In the genomic region with DNA sequence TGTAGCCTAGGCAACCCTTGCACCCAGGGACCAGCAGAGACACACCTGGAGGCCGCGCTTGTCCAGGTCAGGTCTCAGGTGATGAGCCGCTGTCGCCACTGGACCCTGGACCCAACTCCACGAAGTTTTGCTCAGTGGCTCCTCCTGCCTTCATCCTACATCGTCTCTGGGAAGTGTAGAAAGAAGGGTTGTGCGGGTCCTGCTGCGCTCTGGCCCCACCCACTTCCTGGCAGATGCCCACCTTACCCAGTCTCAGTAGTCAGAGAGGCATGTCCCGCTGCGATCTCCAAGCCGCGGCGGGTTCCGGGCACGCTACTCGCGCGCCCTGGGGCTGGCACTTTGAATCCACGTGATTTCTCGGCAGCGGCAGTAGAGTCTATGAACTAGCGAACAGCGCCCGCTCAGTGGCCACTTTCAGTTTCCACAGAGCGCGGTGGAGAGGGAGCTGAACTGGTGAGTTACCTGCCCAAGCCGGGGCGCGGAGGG, we compare ENCODE assay signal across 7 mouse cellular contexts. TPM values are rescaled to one million over a fixed set of nuclear protein-coding genes. Genes with fewer than 3 reads are reported as not detected.
DNase-seq lines count a peak whose midpoint lies in the region; ATAC-seq and TF ChIP-seq lines count a peak whose summit lies in the region.

A gene (plus strand): TSS at position 376 of the 486 bp plus-strand sequence.

- H3K27me3 ChIP-seq in embryonic facial prominence, embryonic 14.5 days (replicated peaks; ENCODE audit: control insufficient read depth, insufficient read depth, low read length), result peaks cover 7% of the 10 kb centered on the region
- 0 out of 2 replicates have a peak, but pooled peaks cover 7% of the 10 kb centered on the region for H3K27me3 ChIP-seq in limb, embryonic 14.5 days (ENCODE audit: control insufficient read depth, insufficient read depth, low read length)
- peaks cover 12% of the 10 kb centered on the region for H3K27me3 ChIP-seq in midbrain, embryonic 16.5 days (ENCODE audit: control insufficient read depth, insufficient read depth, low read depth, low read length)
- H3K27me3 ChIP-seq in spleen, adult 2 months (ENCODE audit: control insufficient read depth, insufficient read depth, low read length), result no peaks in the 10 kb centered on the region

- H3K27ac ChIP-seq in embryonic facial prominence, embryonic 14.5 days (replicated peaks; ENCODE audit: low read depth, low read length), result no peak within 1 kb of the TSS
- no peak within 1 kb of the TSS for H3K27ac ChIP-seq in limb, embryonic 14.5 days (replicated peaks; ENCODE audit: low read depth, low read length)
- H3K27ac ChIP-seq in midbrain, embryonic 16.5 days (ENCODE audit: low read length), result no peak within 1 kb of the TSS
- H3K27ac ChIP-seq in spleen, adult 2 months (ENCODE audit: insufficient read depth, low read length), result peak within 1 kb of the TSS; percentile 76

- TF ChIP-seq POLR2A in limb, embryonic 14.5 days (IDR thresholded peaks at IDR 0.05; ENCODE audit: borderline replicate concordance, extremely low read depth, insufficient read depth, insufficient read length), result no peak
- TF ChIP-seq POLR2A in spleen, adult 2 months (IDR thresholded peaks at IDR 0.05; ENCODE audit: low read depth, low read length), result peak; percentile 39; the same call in 1 of the 2 replicates

- ATAC-seq in embryonic facial prominence, embryonic 14.5 days (ENCODE audit: low read depth), result peak; percentile 50; the same call in 1 of the 2 replicates
- no peak for ATAC-seq in limb, embryonic 14.5 days (ENCODE audit: low FRiP score, low read depth)
- peak; percentile 17; the same call in 1 of the 2 replicates for ATAC-seq in midbrain, embryonic 16.5 days

- WGBS in embryonic facial prominence, embryonic 14.5 days, result 2% methylated on average over 29 of the region's 29 CpGs
- under 1% methylated on average over 29 of the region's 29 CpGs for WGBS in limb, embryonic 14.5 days
- 3% methylated on average over 28 of the region's 29 CpGs for WGBS in midbrain, embryonic 16.5 days
- WGBS in spleen, adult 2 months, result under 1% methylated on average over 29 of the region's 29 CpGs

- H3K9me3 ChIP-seq in embryonic facial prominence, embryonic 14.5 days (ENCODE audit: control insufficient read depth, low read length), result no peaks in the 10 kb centered on the region
- H3K9me3 ChIP-seq in limb, embryonic 14.5 days (ENCODE audit: control insufficient read depth, low read length), result no peaks in the 10 kb centered on the region
- no peaks in the 10 kb centered on the region for H3K9me3 ChIP-seq in midbrain, embryonic 16.5 days (replicated peaks; ENCODE audit: control insufficient read depth, low read length, poor library complexity, severe bottlenecking)

- TF ChIP-seq CTCF in spleen, adult 2 months (IDR thresholded peaks at IDR 0.05; ENCODE audit: extremely low read depth, insufficient read depth, insufficient read length, insufficient replicate concordance), result no peak

- peak; percentile 83 for DNase-seq in adrenal gland, postnatal 10 days
- DNase-seq in embryonic facial prominence, embryonic 14.5 days (ENCODE audit: low spot score), result peak; percentile 72
- peak; percentile 75 for DNase-seq in heart, adult 8-10 months (ENCODE audit: low spot score)
- DNase-seq in kidney, adult 9 months, result peak; percentile 78
- peak; percentile 27 for DNase-seq in limb, embryonic 14.5 days (ENCODE audit: low spot score)
- DNase-seq in spleen, adult 2 months (ENCODE audit: low read depth in 1 of 2, low spot score in 2 of 2), result peak; percentile 73 to 88

- peak within 1 kb of the TSS; percentile 43; the same call in 1 of the 2 replicates for H3K9ac ChIP-seq in embryonic facial prominence, embryonic 14.5 days (ENCODE audit: low read depth, low read length)
- H3K9ac ChIP-seq in limb, embryonic 14.5 days (ENCODE audit: low read depth, low read length, severe bottlenecking), result peak within 1 kb of the TSS; percentile 49
- peak within 1 kb of the TSS; percentile 47 for H3K9ac ChIP-seq in midbrain, embryonic 16.5 days (ENCODE audit: low read depth, low read length)

- peaks cover 3% of the 10 kb centered on the region; the same call in 1 of the 2 replicates for H3K4me1 ChIP-seq in embryonic facial prominence, embryonic 14.5 days (ENCODE audit: control insufficient read depth, insufficient read depth, low read length)
- no peaks in the 10 kb centered on the region for H3K4me1 ChIP-seq in limb, embryonic 14.5 days (ENCODE audit: control insufficient read depth, insufficient read depth, low read length)
- peaks cover 4% of the 10 kb centered on the region; the same call in 1 of the 2 replicates for H3K4me1 ChIP-seq in midbrain, embryonic 16.5 days (ENCODE audit: control insufficient read depth, insufficient read depth, low read length)
- H3K4me1 ChIP-seq in spleen, adult 2 months (ENCODE audit: control insufficient read depth, insufficient read depth, insufficient read length), result peaks cover 24% of the 10 kb centered on the region; the same call in 1 of the 2 replicates

- H3K4me3 ChIP-seq in embryonic facial prominence, embryonic 14.5 days (ENCODE audit: low read depth, low read length), result peak within 1 kb of the TSS; percentile 47
- H3K4me3 ChIP-seq in limb, embryonic 14.5 days (replicated peaks; ENCODE audit: low read length), result peak within 1 kb of the TSS; percentile 35
- peak within 1 kb of the TSS; percentile 43 for H3K4me3 ChIP-seq in midbrain, embryonic 16.5 days (ENCODE audit: low read depth, low read length)
- peak within 1 kb of the TSS; percentile 64 for H3K4me3 ChIP-seq in spleen, adult 2 months (ENCODE audit: extremely low read depth, insufficient read depth, insufficient read length)

- peak within 1 kb of the TSS; percentile 89 for H3K4me2 ChIP-seq in embryonic facial prominence, embryonic 14.5 days (ENCODE audit: low read depth, low read length)
- H3K4me2 ChIP-seq in limb, embryonic 14.5 days (replicated peaks; ENCODE audit: low read depth, low read length, severe bottlenecking), result peak within 1 kb of the TSS; percentile 62
- H3K4me2 ChIP-seq in midbrain, embryonic 16.5 days (ENCODE audit: low read length), result peak within 1 kb of the TSS; percentile 94

- no peaks in the 10 kb centered on the region for H3K36me3 ChIP-seq in embryonic facial prominence, embryonic 14.5 days (ENCODE audit: control insufficient read depth, insufficient read depth, low read length)
- no peaks in the 10 kb centered on the region for H3K36me3 ChIP-seq in limb, embryonic 14.5 days (ENCODE audit: control insufficient read depth, insufficient read depth, low read length)
- H3K36me3 ChIP-seq in midbrain, embryonic 16.5 days (ENCODE audit: control insufficient read depth, insufficient read depth, low read length), result no peaks in the 10 kb centered on the region
- H3K36me3 ChIP-seq in spleen, adult 2 months (ENCODE audit: control insufficient read depth, insufficient read depth, low read length), result no peaks in the 10 kb centered on the region

RNA-seq across cellular contexts. Expression of the gene that starts here (rescaled TPM):
- total RNA-seq in adrenal gland, postnatal 10 days (2021), result 1 to 10 TPM; 2.8 TPM
- 0.39 and 0.42 TPM in 2 replicates for polyA plus RNA-seq in embryonic facial prominence, embryonic 14.5 days (2014; fragmentation: Nextera tagmentation; extraction: Ambion mirVana)
- total RNA-seq in heart, adult 8-10 months (2022), result 1 to 10 TPM; 1.7 to 3.1 (median 2.0) TPM
- polyA plus RNA-seq in limb, embryonic 14.5 days (2012; rRNA removed), result 0.28 and 0.35 TPM in 2 replicates
- 0.23 and 0.48 TPM in 2 replicates for polyA plus RNA-seq in limb, embryonic 14.5 days (2014; fragmentation: Nextera tagmentation; extraction: Ambion mirVana)
- polyA plus RNA-seq in midbrain, embryonic 16.5 days (2015; fragmentation: Nextera tagmentation; extraction: Ambion mirVana), result 0.49 and 0.77 TPM in 2 replicates
- polyA plus RNA-seq in spleen, adult 2 months (2012; rRNA removed), result 47.3 and 58.1 TPM in 2 replicates

Comparison
In these comparisons a context has a peak if more than half of its experiments do, and no peak if none do; other contexts are left out.
1. RNA of the gene that starts here (polyA plus RNA-seq): 47.3 to 58.1 TPM in spleen, adult 2 months; 0.49 to 0.77 TPM in midbrain, embryonic 16.5 days, 0.39 to 0.42 TPM in embryonic facial prominence, embryonic 14.5 days and 0.23 to 0.48 TPM in limb, embryonic 14.5 days; every median in the first group is over 10 times any median in the second.
2. Peak in DNase-seq, ATAC-seq, H3K4me3 ChIP-seq, H3K9ac ChIP-seq and H3K4me2 ChIP-seq in embryonic facial prominence, embryonic 14.5 days; RNA of the gene not detected or under 1 TPM.
3. Peak in DNase-seq, H3K4me3 ChIP-seq, H3K9ac ChIP-seq and H3K4me2 ChIP-seq in limb, embryonic 14.5 days; RNA of the gene not detected or under 1 TPM.
4. Peak in ATAC-seq, H3K4me3 ChIP-seq, H3K9ac ChIP-seq and H3K4me2 ChIP-seq in midbrain, embryonic 16.5 days; RNA of the gene not detected or under 1 TPM.
5. DNase-seq: peak in every context shown above with its lines; median percentile 83 in adrenal gland, postnatal 10 days; 80 in spleen, adult 2 months; 78 in kidney, adult 9 months; 75 in heart, adult 8-10 months; 72 in embryonic facial prominence, embryonic 14.5 days; 27 in limb, embryonic 14.5 days.
6. Peak in every context shown above with its lines, with median percentiles within 50 percentile points of each other: H3K4me2 ChIP-seq, H3K4me3 ChIP-seq and H3K9ac ChIP-seq.